Mouse (Mus musculus) C2C12 (cell line): ENCODE data around the gene Mcrs1. TPM values are rescaled to one million over a fixed set of nuclear protein-coding genes. Genes with fewer than 3 reads are reported as not detected.
"Not testable (repeated sequence)": the region's sequence is repeated elsewhere in the genome, so short reads cannot be mapped to it uniquely, and the experiment has no call there.

ENCODE experiments used
- H3K27me3 ChIP-seq: one replicate; pipeline ENCODE4 v1.6.1; 2011; ENCODE audit not compliant: control insufficient read depth, insufficient read depth, insufficient read length
- H3K36me3 ChIP-seq: one replicate; pipeline ENCODE4 v1.6.1; 2011; ENCODE audit not compliant: control insufficient read depth, insufficient read depth
- H3K4me3 ChIP-seq: one replicate; pipeline ENCODE4 v1.5.1; 2011; ENCODE audit warnings: mild to moderate bottlenecking, control low read depth; ENCODE audit not compliant: poor library complexity, insufficient read depth, severe bottlenecking
- H3K79me2 ChIP-seq: one replicate; pipeline ENCODE4 v1.6.1; 2011; ENCODE audit not compliant: control insufficient read depth, insufficient read depth
- H3K79me3 ChIP-seq: one replicate; pipeline ENCODE4 v1.6.1; 2011; ENCODE audit warnings: low read depth, control low read depth
- H3ac ChIP-seq: one replicate; pipeline ENCODE3; 2011; ENCODE audit warnings: low read depth; ENCODE audit not compliant: control insufficient read depth, insufficient read length
- CEBPB ChIP-seq: IDR thresholded peaks from one replicate; pipeline ENCODE4 v1.6.1; 2011; ENCODE audit warnings: low read depth, mild to moderate bottlenecking, control low read depth, moderate library complexity
- CTCF ChIP-seq: IDR thresholded peaks from one replicate; pipeline ENCODE4 v1.5.1; 2011; ENCODE audit not compliant: control insufficient read depth, insufficient read depth, insufficient read length
- FOSL1 ChIP-seq: IDR thresholded peaks from one replicate; pipeline ENCODE4 v1.8.0; 2011; ENCODE audit warnings: mild to moderate bottlenecking, low read length; ENCODE audit not compliant: poor library complexity, insufficient read depth, severe bottlenecking
- MAX ChIP-seq: IDR thresholded peaks from one replicate; pipeline ENCODE4 v1.6.1; 2011; ENCODE audit warnings: mild to moderate bottlenecking, control low read depth
- MYOD1 ChIP-seq: IDR thresholded peaks from one replicate; pipeline ENCODE4 v1.6.1; 2011; ENCODE audit warnings: low read depth; ENCODE audit not compliant: control insufficient read depth, insufficient read length
- MYOG ChIP-seq: IDR thresholded peaks from one replicate; pipeline ENCODE4 v1.6.1; 2011; ENCODE audit not compliant: control insufficient read depth, insufficient read length; ENCODE audit errors: extremely low read depth
- USF1 ChIP-seq: IDR thresholded peaks from one replicate; pipeline ENCODE4 v1.6.1; 2011; ENCODE audit warnings: low read depth, mild to moderate bottlenecking, control low read depth, moderate library complexity
- polyA plus RNA-seq: library from polyadenylated mRNA; unstranded; fragments of >200 nt; fragmentation: generic; extraction: Trizol; gene quantifications from one replicate; pipeline ENCODE4 v1.2.1, GENCODE M21; 2012; ENCODE audit warnings: missing spikeins

The Mcrs1 gene
- polyA plus RNA-seq, 1 experiment = 118 TPM

DNA sequence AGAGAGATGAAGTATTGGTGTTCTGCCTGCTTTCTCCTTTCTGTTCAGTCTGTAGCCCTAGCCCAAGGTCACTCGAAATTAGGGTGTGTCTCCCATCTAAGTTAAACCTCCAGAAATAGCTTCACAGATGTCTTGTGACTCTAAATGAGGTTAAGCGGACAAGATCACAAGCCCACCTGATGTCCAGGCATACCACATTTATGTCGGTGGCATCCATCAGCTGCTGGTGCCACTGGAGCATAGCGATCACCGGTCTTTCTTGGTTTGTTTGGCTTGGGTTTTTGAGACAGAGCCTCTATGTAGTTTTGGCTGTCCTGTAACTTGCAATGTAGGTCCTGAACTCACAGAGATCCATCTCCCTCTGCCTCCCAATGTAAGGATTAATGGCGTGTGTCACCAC lies 2.0 kb upstream of the Mcrs1 start:
- H3K79me3 ChIP-seq = peaks cover 3% of the 10 kb centered on the region
- peaks cover 8% of the 10 kb centered on the region for H3K36me3 ChIP-seq
- peaks cover 25% of the 10 kb centered on the region for H3K79me2 ChIP-seq
- H3ac ChIP-seq = no peak overlapping the region
- H3K27me3 ChIP-seq = no peaks in the 10 kb centered on the region
- TF ChIP-seq MYOG (no peak), CTCF (no peak), USF1 (no peak), CEBPB (no peak), FOSL1 (no peak), MAX (no peak), MYOD1 (no peak)
- H3K4me3 ChIP-seq = no peak overlapping the region

DNA sequence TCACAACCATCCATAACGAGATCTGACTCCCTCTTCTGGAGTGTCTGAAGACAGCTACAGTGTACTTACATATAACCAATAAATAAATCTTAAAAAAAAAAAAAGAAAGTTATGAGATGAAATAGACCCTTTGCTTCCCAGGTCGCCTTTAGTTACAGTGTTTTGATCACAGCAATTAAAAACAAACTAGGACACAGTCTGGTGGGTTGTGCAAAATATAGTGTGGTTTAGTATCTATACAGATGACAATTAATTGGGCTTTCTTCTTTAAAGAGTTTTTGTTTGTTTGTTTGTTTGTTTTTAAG lies 1.4 kb upstream of the Mcrs1 start:
- H3K79me2 ChIP-seq = peaks cover 25% of the 10 kb centered on the region
- H3K27me3 ChIP-seq, H3K4me3 ChIP-seq, H3K79me3 ChIP-seq, H3ac ChIP-seq: not testable (repeated sequence)
- H3K36me3 ChIP-seq = peaks cover 14% of the 10 kb centered on the region

DNA sequence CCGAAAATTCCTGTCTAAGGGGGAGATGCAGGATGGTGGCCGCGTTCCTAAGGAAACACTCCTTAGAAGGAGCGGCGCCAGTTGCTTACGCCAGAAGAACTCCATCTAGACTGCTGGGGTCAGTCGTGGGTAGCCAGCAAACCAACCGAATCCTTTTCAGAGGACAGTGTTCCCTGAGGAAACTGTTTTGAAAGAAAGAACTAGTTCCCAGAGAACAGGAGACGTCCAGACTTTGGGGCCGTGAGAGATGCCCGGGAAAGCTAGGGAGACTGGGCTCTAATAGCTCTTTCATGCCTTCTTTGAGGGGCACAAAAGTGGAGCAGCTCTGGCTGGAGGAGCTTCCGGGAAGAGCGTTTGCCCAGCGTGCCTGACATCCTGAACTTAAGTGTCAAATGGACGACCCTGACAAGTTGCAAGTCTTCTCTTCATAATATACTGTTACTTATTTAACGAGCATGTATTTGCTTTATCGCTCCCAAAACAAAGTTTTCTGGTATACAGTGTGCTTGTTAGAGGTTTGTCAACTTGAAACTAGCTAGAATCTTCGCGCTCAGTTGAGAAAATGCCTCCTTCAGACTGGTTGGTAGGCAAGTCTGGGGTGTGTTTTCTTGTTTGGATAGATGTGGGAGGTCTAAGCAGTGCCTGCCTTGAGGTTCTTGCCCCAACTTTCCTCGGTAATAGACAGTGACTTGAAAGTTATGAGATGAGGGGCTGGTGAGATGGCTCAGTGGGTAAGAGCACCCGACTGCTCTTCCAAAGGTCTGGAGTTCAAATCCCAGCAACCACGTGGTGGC lies 817 bp upstream of the Mcrs1 start:
- Histone ChIP-seq H3K79me2 (peaks cover 25% of the 10 kb centered on the region), H3ac (peak overlapping the region; percentile 63), H3K27me3 (no peaks in the 10 kb centered on the region), H3K36me3 (peaks cover 20% of the 10 kb centered on the region), H3K4me3 (peak overlapping the region; percentile 66), H3K79me3 (peaks cover 3% of the 10 kb centered on the region)
- TF ChIP-seq CTCF (no peak), MAX (no peak), FOSL1 (no peak), MYOD1 (no peak), MYOG (no peak), CEBPB (no peak), USF1 (no peak)

DNA sequence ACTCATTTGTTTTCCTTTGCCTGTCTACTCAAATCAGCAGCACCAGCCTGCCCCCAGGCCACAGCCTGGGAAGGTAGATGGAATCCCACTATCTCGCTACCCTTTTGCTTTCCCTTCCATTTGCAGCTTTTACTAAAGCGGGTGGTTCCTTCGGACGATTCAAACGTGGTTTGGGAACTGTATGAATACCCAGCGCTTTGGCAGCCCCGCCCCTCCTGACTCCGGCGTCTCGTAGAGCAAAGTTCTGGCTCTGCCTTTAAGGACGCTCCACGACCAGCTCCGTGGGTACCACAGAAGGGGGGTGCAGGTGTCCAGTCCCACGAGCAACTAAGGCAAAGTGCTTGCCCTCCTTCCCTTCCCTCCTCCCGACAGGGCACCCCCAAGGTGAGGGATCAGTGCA lies 650 bp downstream of the Mcrs1 start:
- not testable (repeated sequence) for H3K27me3 ChIP-seq, H3K79me3 ChIP-seq
- H3K4me3 ChIP-seq = peak overlapping the region; percentile 66
- peaks cover 34% of the 10 kb centered on the region for H3K36me3 ChIP-seq
- peak overlapping the region; percentile 67 for H3ac ChIP-seq
- H3K79me2 ChIP-seq = peaks cover 25% of the 10 kb centered on the region

DNA sequence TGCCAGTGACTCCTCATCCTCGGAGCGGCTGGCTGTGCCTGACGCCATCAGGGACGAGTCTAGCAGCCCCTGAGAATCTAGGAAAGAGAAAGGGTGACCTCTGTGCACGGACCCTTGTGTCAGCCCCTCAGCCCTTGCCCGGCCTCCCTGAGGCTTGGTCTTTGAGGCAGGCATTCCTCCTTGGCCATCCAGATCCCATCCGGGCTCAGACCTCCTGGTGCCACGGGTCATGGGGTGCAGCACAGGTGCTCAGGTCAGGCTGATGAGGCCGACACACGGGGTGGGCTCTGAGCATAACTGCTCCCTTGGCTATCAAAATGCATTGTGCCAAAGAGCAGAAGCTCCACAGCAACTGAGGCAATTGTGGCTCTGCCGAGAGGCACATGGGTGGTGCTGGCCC lies 1.8 kb downstream of the Mcrs1 start:
- Histone ChIP-seq H3K79me3 (peaks cover 3% of the 10 kb centered on the region), H3K27me3 (no peaks in the 10 kb centered on the region), H3K4me3 (no peak overlapping the region), H3K79me2 (peaks cover 25% of the 10 kb centered on the region), H3K36me3 (peaks cover 46% of the 10 kb centered on the region), H3ac (peak overlapping the region; percentile 21)
- no peak for TF ChIP-seq CEBPB
- no peak for TF ChIP-seq MYOD1
- no peak for TF ChIP-seq USF1
- TF ChIP-seq MYOG = no peak
- TF ChIP-seq MAX = no peak
- no peak for TF ChIP-seq CTCF
- TF ChIP-seq FOSL1 = no peak

DNA sequence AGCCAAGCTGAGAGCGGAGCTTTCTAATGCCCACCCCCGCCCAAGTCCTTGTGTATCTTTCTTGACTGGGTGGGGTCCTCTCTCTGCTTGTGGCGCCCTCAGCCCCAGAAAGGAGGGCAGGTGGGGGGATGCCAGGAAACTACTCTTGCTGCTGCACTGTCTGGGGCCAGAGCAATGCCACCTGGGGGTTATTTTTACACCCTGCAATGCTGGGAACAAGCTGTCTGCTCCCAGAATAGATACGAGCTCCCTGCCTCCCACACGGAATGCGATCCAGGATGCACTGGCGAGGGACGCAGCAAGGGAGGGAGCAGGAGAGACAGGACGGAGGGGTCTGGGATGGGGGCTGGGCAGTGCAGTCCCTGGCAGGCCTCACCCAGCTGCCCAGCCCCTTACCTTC lies 2.8 kb downstream of the Mcrs1 start:
- H3K79me3 ChIP-seq = peaks cover 3% of the 10 kb centered on the region
- no peaks in the 10 kb centered on the region for H3K27me3 ChIP-seq
- H3K36me3 ChIP-seq = peaks cover 55% of the 10 kb centered on the region
- no peak overlapping the region for H3ac ChIP-seq
- no peak overlapping the region for H3K4me3 ChIP-seq
- peaks cover 25% of the 10 kb centered on the region for H3K79me2 ChIP-seq
- no peak for TF ChIP-seq MYOG
- TF ChIP-seq CTCF = no peak
- TF ChIP-seq FOSL1 = no peak
- no peak for TF ChIP-seq MAX
- TF ChIP-seq USF1 = no peak
- no peak for TF ChIP-seq MYOD1
- TF ChIP-seq CEBPB = no peak

DNA sequence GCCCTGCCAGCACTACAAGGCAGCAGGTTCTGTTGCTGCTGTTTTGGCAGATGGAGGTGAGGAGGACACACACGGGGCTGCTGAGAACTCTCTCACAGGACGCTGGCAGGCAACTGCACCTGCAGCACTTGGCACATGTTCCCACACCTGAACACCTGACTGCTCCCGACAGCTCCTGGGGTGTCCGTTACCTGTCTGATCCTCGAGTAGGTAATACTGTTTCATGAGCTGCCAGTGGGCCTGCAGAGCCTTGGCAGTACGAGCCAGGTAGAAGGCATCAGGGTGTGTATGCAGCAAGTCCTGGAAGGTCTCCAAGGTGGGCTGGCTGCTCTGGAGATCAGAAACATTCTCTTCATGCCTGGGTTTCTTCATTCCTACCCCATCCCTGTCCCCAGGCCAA lies 5.0 kb downstream of the Mcrs1 start:
- not testable (repeated sequence) for H3K79me3 ChIP-seq
- H3K36me3 ChIP-seq = peaks cover 70% of the 10 kb centered on the region

More for the DNA sequence above, 5.0 kb downstream of the Mcrs1 start:
- peaks cover 25% of the 10 kb centered on the region for H3K79me2 ChIP-seq
- not testable (repeated sequence) for H3ac ChIP-seq, H3K4me3 ChIP-seq, H3K27me3 ChIP-seq
